Mouse (Mus musculus) forebrain, embryonic 15.5 days (tissue): ENCODE measurements around the gene Gm49388. TPM values are rescaled to one million over a fixed set of nuclear protein-coding genes. Genes with fewer than 3 reads are reported as not detected.

Experiments
- ATAC-seq: fragments of 200-750 bp; cut with Nextera tagmentation; replicated peaks from 2 replicates; pipeline ENCODE4 v1.8.0; 2017; ENCODE audit warnings: mild to moderate bottlenecking, moderate TSS enrichment, moderate library complexity
- H3K27ac ChIP-seq: fragments of 300-500 bp; sonication (generic); replicated peaks from 2 replicates; pipeline ENCODE4 v1.5.1; 2015; ENCODE audit warnings: mild to moderate bottlenecking, inconsistent platforms
- H3K27me3 ChIP-seq: fragments of 300-500 bp; sonication (generic); 2 replicates; pipeline ENCODE4 v1.6.1; 2015; ENCODE audit warnings: inconsistent platforms
- H3K36me3 ChIP-seq: fragments of 300-500 bp; sonication (generic); 2 replicates; pipeline ENCODE4 v1.6.1; 2015; ENCODE audit warnings: mild to moderate bottlenecking, inconsistent platforms
- H3K4me1 ChIP-seq: fragments of 300-500 bp; sonication (generic); 2 replicates; pipeline ENCODE4 v1.6.1; 2015; ENCODE audit warnings: inconsistent platforms
- H3K4me2 ChIP-seq: fragments of 300-500 bp; sonication (generic); replicated peaks from 2 replicates; pipeline ENCODE4 v1.6.1; 2015; ENCODE audit warnings: mild to moderate bottlenecking, inconsistent platforms
- H3K4me3 ChIP-seq: fragments of 300-500 bp; sonication (generic); 2 replicates; pipeline ENCODE4 v1.5.1; 2015; ENCODE audit warnings: mild to moderate bottlenecking, inconsistent platforms
- H3K9ac ChIP-seq: fragments of 300-500 bp; sonication (generic); replicated peaks from 2 replicates; pipeline ENCODE4 v1.6.1; 2015; ENCODE audit warnings: mild to moderate bottlenecking, inconsistent platforms
- H3K9me3 ChIP-seq: fragments of 300-500 bp; sonication (generic); 2 replicates; pipeline ENCODE4 v1.6.1; 2016; ENCODE audit warnings: inconsistent platforms
- WGBS: fragments of 180-500 bp; shearing (Covaris S2); methylation state at CpG from one replicate; pipeline ENCODE4 v1.1.7; 2015; ENCODE audit warnings: mixed read lengths; 5-methylcytosine and 5-hydroxymethylcytosine counted together
- polyA plus RNA-seq: library from polyadenylated mRNA; unstranded; fragments of >200 nt; fragmentation: Nextera tagmentation; extraction: Ambion mirVana; gene quantifications from 2 replicates; pipeline ENCODE4 v1.2.1, GENCODE M21; 2015

Gm49388 gene
- polyA plus RNA-seq, 1 experiment from 2014 or later, result not detected

DNA sequence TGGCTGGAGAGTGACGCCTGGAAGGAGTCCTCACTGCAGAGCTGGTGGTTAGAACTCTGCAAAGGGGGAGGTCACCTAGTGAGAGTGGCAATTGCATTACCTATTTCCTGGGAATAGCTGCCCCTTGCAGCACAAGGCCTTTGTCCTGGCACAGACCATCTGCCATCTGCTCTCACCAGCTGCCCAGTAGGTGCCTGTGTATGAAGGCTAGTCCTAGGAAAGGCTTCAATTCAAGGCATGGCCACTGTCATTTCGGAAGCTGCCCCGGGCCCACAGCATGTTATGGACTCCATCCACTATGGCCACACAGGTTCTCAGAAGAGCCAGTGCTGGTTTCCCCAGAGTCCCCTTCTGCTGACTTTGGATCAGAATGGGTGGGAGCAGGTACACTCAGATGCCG, 13.2 kb downstream of the Gm49388 start:
- H3K9me3 ChIP-seq, result no peaks in the 10 kb centered on the region
- H3K36me3 ChIP-seq, result peaks cover 61% of the 10 kb centered on the region
- H3K4me1 ChIP-seq, result peaks cover 5% of the 10 kb centered on the region
- no peak overlapping the region for H3K9ac ChIP-seq
- H3K27ac ChIP-seq, result no peak overlapping the region
- 88% methylated on average over 4 of the region's 4 CpGs for WGBS
- no peak for ATAC-seq
- no peak overlapping the region for H3K4me3 ChIP-seq
- H3K27me3 ChIP-seq, result no peaks in the 10 kb centered on the region
- H3K4me2 ChIP-seq, result no peak overlapping the region

DNA sequence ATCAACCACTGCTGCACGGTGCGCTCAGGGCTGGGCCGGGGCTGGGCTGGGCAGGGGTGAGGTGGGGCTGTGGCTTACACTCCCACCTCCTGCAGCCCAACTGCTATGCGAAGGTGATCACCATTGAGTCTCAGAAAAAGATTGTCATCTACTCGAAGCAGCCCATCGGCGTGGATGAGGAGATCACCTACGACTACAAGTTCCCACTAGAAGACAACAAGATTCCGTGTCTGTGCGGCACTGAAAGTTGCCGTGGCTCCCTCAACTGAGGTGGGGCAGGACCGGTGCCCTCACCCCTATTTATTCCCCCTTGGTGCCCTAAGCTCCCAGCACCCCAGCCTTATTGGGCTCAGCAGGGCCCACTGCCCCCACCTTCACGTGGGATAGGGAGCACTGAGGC, 13.8 kb downstream of the Gm49388 start:
- no peak overlapping the region for H3K9ac ChIP-seq
- ATAC-seq, result no peak
- no peaks in the 10 kb centered on the region for H3K27me3 ChIP-seq
- no peaks in the 10 kb centered on the region for H3K9me3 ChIP-seq
- 91% methylated on average over 13 of the region's 13 CpGs for WGBS
- H3K4me3 ChIP-seq, result no peak overlapping the region
- peaks cover 5% of the 10 kb centered on the region for H3K4me1 ChIP-seq
- H3K27ac ChIP-seq, result no peak overlapping the region
- H3K4me2 ChIP-seq, result no peak overlapping the region
- peaks cover 54% of the 10 kb centered on the region for H3K36me3 ChIP-seq

DNA sequence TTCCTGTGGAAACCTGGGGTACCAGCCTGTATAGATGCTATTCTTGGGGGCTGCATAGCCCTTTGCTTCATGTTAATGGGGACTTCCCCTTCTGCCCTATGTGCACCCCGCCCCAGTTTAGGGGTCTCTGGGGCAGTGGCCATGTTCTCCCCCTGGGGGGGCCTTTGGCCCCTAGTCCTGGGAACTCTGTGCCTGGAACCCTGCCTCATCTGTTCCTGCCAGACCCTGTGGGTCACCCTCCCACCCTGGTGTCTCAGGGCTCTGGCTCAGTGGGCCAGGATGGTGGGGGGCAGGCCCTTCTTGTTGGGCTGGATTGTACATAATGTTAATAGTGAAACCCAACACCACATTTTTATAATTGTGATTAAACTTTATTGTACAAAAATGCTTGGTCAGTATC, 14.3 kb downstream of the Gm49388 start:
- H3K27ac ChIP-seq, result no peak overlapping the region
- H3K27me3 ChIP-seq, result no peaks in the 10 kb centered on the region
- H3K9me3 ChIP-seq, result no peaks in the 10 kb centered on the region
- H3K36me3 ChIP-seq, result peaks cover 54% of the 10 kb centered on the region
- peak; percentile 11; the same call in 1 of the 2 replicates for ATAC-seq
- no peak overlapping the region for H3K4me3 ChIP-seq
- peaks cover 5% of the 10 kb centered on the region for H3K4me1 ChIP-seq
- H3K4me2 ChIP-seq, result no peak overlapping the region
- no peak overlapping the region for H3K9ac ChIP-seq
- 100% methylated on average over 1 of the region's 1 CpGs for WGBS

DNA sequence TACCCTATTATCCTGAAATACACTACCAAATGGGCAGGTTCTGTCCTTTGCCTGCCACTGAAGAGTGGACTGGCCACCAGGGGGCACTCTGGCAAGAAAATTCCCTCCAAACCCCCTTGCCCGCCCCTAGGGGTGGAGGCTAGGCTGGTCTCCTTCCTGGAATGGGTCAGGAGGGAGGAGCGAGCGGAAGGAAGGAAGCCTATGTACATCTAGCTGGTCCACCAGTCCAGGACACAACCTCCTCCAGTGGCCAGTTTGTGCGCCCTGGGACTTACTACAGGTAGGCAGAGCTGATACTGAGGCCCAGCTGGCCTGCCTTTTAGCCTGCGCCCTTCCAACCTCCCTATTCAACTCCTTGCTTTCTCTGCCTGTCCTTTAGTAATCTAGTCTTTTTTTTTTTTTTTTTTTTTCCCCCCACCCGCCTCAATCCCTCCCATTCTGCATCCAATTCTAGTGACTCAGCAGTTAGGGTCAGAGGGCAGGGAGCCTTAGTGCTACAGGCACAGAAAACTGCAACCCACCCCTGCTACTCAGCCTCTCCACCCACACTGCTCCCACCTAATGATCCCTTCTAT, 15.1 kb downstream of the Gm49388 start, which contains the start of gene Hsd3b7:
Gene Hsd3b7 (plus strand): TSS at position 170 of the 575 bp plus-strand sequence.
- H3K4me2 ChIP-seq, result 0 out of 2 replicates have a peak within 1 kb of the TSS, but pooled peaks have one; percentile 15
- ATAC-seq, result peak; percentile 73
- H3K9ac ChIP-seq, result no peak within 1 kb of the TSS
- H3K4me1 ChIP-seq, result peaks cover 5% of the 10 kb centered on the region
- H3K36me3 ChIP-seq, result peaks cover 51% of the 10 kb centered on the region
- WGBS, result 26% methylated on average over 6 of the region's 6 CpGs
- no peaks in the 10 kb centered on the region for H3K9me3 ChIP-seq
- no peaks in the 10 kb centered on the region for H3K27me3 ChIP-seq
- H3K27ac ChIP-seq, result no peak within 1 kb of the TSS
- no peak within 1 kb of the TSS for H3K4me3 ChIP-seq

- Histone ChIP-seq H3K9ac (no peak overlapping the region), H3K27me3 (no peaks in the 10 kb centered on the region), H3K27ac (no peak overlapping the region), H3K4me2 (no peak overlapping the region), H3K4me3 (no peak overlapping the region), H3K9me3 (no peaks in the 10 kb centered on the region), H3K4me1 (peaks cover 5% of the 10 kb centered on the region), H3K36me3 (peaks cover 48% of the 10 kb centered on the region)
- no peak for ATAC-seq
- 92% methylated on average over 8 of the region's 8 CpGs for WGBS
Observed at GRCm38 (mm10) chr7:127801010-127801621, 15.7 kb downstream of the Gm49388 start.

DNA sequence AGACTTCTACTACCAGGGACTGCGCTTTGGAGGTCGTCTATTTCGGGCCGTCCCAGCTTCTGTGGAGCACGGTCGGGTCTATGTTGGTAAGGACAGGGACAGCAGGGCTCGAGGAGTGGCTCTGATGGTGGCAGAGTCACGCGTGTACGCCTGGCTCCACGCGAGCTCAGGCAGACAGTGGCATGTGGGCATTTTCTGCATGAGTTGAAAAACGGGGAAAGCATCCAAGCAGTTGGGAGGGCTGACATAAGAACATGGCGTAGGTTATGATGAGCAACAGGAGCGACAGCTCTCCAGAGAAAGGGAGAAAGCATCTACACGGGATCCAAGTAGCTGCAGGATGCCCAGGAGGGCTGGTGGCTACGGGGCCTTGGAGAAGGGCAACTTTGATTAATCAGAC, 16.9 kb downstream of the Gm49388 start:
- Histone ChIP-seq H3K9ac (no peak overlapping the region), H3K4me2 (no peak overlapping the region), H3K4me1 (peaks cover 5% of the 10 kb centered on the region), H3K4me3 (no peak overlapping the region), H3K36me3 (peaks cover 36% of the 10 kb centered on the region), H3K27me3 (no peaks in the 10 kb centered on the region), H3K27ac (no peak overlapping the region), H3K9me3 (no peaks in the 10 kb centered on the region)
- no peak for ATAC-seq
- WGBS, result 90% methylated on average over 17 of the region's 17 CpGs

- no peak for ATAC-seq
- Histone ChIP-seq H3K4me1 (peaks cover 2% of the 10 kb centered on the region), H3K4me3 (no peak overlapping the region), H3K4me2 (no peak overlapping the region), H3K27ac (no peak overlapping the region), H3K36me3 (peaks cover 38% of the 10 kb centered on the region), H3K9ac (no peak overlapping the region), H3K9me3 (no peaks in the 10 kb centered on the region), H3K27me3 (no peaks in the 10 kb centered on the region)
- 60% methylated on average over 5 of the region's 5 CpGs for WGBS
Observed at GRCm38 (mm10) chr7:127808821-127809220, 23.4 kb downstream of the Gm49388 start.

- Histone ChIP-seq H3K9ac (no peak overlapping the region), H3K27ac (no peak overlapping the region), H3K4me2 (no peak overlapping the region), H3K36me3 (peaks cover 37% of the 10 kb centered on the region), H3K9me3 (no peaks in the 10 kb centered on the region), H3K4me3 (no peak overlapping the region), H3K4me1 (peaks cover 11% of the 10 kb centered on the region), H3K27me3 (no peaks in the 10 kb centered on the region)
- ATAC-seq, result no peak
- 81% methylated on average over 1 of the region's 1 CpGs for WGBS
Observed at GRCm38 (mm10) chr7:127809846-127810245, 24.4 kb downstream of the Gm49388 start.

GRCm38 (mm10) chr7:127810650-127811049, 25.2 kb downstream of the Gm49388 start:
- H3K27me3 ChIP-seq, result no peaks in the 10 kb centered on the region
- H3K9me3 ChIP-seq, result no peaks in the 10 kb centered on the region
- WGBS, result 76% methylated on average over 10 of the region's 10 CpGs
- H3K27ac ChIP-seq, result no peak overlapping the region
- peaks cover 15% of the 10 kb centered on the region for H3K4me1 ChIP-seq
- no peak overlapping the region for H3K4me2 ChIP-seq
- H3K4me3 ChIP-seq, result no peak overlapping the region
- ATAC-seq, result no peak
- H3K9ac ChIP-seq, result no peak overlapping the region
- peaks cover 35% of the 10 kb centered on the region for H3K36me3 ChIP-seq

DNA sequence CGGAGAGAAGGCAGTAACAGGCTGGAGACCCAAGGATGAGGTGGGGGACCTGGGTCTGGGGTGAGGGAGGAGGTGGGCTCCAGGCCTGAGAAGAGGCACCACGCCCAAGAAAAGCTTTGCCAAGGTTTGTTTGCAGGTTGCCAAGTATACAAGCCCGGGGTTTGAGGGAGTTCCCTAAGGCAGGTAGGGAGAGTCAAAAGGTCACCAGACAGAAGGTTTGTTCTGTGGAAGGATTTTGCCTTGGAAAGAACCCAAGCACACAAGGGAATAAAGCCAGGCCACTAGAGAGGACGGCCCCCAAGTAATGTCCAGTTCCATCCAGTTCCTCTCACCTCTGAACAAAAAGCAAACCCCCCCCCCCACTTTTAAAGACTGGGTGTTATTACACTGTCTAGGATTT, 25.8 kb downstream of the Gm49388 start:
- WGBS, result 88% methylated on average over 4 of the region's 4 CpGs
- Histone ChIP-seq H3K9me3 (no peaks in the 10 kb centered on the region), H3K36me3 (peaks cover 34% of the 10 kb centered on the region), H3K9ac (no peak overlapping the region), H3K4me2 (no peak overlapping the region), H3K4me3 (no peak overlapping the region), H3K4me1 (peaks cover 15% of the 10 kb centered on the region), H3K27ac (no peak overlapping the region), H3K27me3 (no peaks in the 10 kb centered on the region)
- no peak for ATAC-seq

DNA sequence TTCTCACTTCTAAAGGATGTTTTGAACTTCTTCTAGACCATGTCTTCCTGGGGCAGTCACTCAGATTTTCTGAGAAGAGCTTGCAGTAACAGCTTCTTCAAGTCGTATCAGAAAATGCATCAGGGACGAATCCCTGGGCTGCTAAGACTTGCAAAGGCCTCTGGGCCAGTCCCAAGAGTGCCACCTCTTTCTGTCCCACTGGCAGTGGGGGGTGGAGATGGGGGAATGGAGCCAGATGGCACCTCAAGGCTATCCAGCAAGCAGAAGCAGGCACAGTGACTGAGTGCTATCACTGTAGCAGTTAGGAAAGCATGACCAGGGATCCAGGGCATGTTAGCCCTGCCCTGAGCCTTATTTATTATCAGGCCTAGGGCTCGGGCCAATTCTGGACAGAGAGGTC, 26.9 kb downstream of the Gm49388 start:
- WGBS, result 90% methylated on average over 3 of the region's 3 CpGs
- peaks cover 15% of the 10 kb centered on the region for H3K4me1 ChIP-seq
- H3K27me3 ChIP-seq, result no peaks in the 10 kb centered on the region
- no peak overlapping the region for H3K9ac ChIP-seq
- H3K9me3 ChIP-seq, result no peaks in the 10 kb centered on the region
- H3K27ac ChIP-seq, result no peak overlapping the region
- no peak for ATAC-seq
- H3K36me3 ChIP-seq, result peaks cover 34% of the 10 kb centered on the region
- H3K4me2 ChIP-seq, result no peak overlapping the region
- no peak overlapping the region for H3K4me3 ChIP-seq

- H3K4me2 ChIP-seq, result no peak overlapping the region; the same call in 1 of the 2 replicates
- H3K4me1 ChIP-seq, result peaks cover 15% of the 10 kb centered on the region
- ATAC-seq, result no peak
- H3K27me3 ChIP-seq, result no peaks in the 10 kb centered on the region
- H3K9ac ChIP-seq, result no peak overlapping the region
- H3K4me3 ChIP-seq, result no peak overlapping the region
- peak overlapping the region; percentile 72 for H3K27ac ChIP-seq
- 74% methylated on average over 4 of the region's 4 CpGs for WGBS
- H3K9me3 ChIP-seq, result no peaks in the 10 kb centered on the region
- H3K36me3 ChIP-seq, result peaks cover 31% of the 10 kb centered on the region
Observed at GRCm38 (mm10) chr7:127813821-127814220, 28.4 kb downstream of the Gm49388 start.
